Mouse (Mus musculus) lung, embryonic 15.5 days (tissue): ENCODE measurements around the gene Trim14. TPM values are rescaled to one million over a fixed set of nuclear protein-coding genes. Genes with fewer than 3 reads are reported as not detected.
"Not testable (repeated sequence)": the region's sequence is repeated elsewhere in the genome, so short reads cannot be mapped to it uniquely, and the experiment has no call there.

Experiments
- ATAC-seq: fragments of 200-750 bp; cut with Nextera tagmentation; 2 replicates; pipeline ENCODE4 v1.8.0; 2017; ENCODE audit warnings: moderate number of reproducible peaks, borderline replicate concordance; ENCODE audit not compliant: low FRiP score, low TSS enrichment; ENCODE audit errors: extremely low read depth
- H3K27ac ChIP-seq: fragments of 300-500 bp; sonication (generic); 2 replicates; pipeline ENCODE4 v1.5.1; 2015; ENCODE audit warnings: moderate library complexity, mild to moderate bottlenecking, inconsistent platforms
- H3K27me3 ChIP-seq: fragments of 300-500 bp; sonication (generic); 2 replicates; pipeline ENCODE4 v1.6.1; 2015; ENCODE audit warnings: inconsistent platforms
- H3K36me3 ChIP-seq: fragments of 300-500 bp; sonication (generic); 2 replicates; pipeline ENCODE4 v1.6.1; 2015; ENCODE audit warnings: inconsistent platforms
- H3K4me1 ChIP-seq: fragments of 300-500 bp; sonication (generic); 2 replicates; pipeline ENCODE4 v1.6.1; 2015; ENCODE audit warnings: inconsistent platforms
- H3K4me2 ChIP-seq: fragments of 300-500 bp; sonication (generic); 2 replicates; pipeline ENCODE4 v1.6.1; 2015; ENCODE audit warnings: inconsistent platforms, mild to moderate bottlenecking, moderate library complexity
- H3K4me3 ChIP-seq: fragments of 300-500 bp; sonication (generic); 2 replicates; pipeline ENCODE4 v1.5.1; 2015; ENCODE audit warnings: mild to moderate bottlenecking, inconsistent platforms
- H3K9ac ChIP-seq: fragments of 300-500 bp; sonication (generic); 2 replicates; pipeline ENCODE4 v1.6.1; 2015; ENCODE audit warnings: inconsistent platforms
- H3K9me3 ChIP-seq: fragments of 300-500 bp; sonication (generic); 2 replicates; pipeline ENCODE4 v1.6.1; 2016; ENCODE audit warnings: inconsistent platforms
- WGBS: fragments of 180-500 bp; shearing (Covaris S2); methylation state at CpG from one replicate; pipeline ENCODE4 v1.1.7; 2015; 5-methylcytosine and 5-hydroxymethylcytosine counted together
- polyA plus RNA-seq: library from polyadenylated mRNA; unstranded; fragments of >200 nt; fragmentation: Nextera tagmentation; extraction: Ambion mirVana; gene quantifications from 2 replicates; pipeline ENCODE4 v1.2.1, GENCODE M21; 2015

The Trim14 gene
- polyA plus RNA-seq: 2.2 and 2.7 TPM in 2 replicates

DNA sequence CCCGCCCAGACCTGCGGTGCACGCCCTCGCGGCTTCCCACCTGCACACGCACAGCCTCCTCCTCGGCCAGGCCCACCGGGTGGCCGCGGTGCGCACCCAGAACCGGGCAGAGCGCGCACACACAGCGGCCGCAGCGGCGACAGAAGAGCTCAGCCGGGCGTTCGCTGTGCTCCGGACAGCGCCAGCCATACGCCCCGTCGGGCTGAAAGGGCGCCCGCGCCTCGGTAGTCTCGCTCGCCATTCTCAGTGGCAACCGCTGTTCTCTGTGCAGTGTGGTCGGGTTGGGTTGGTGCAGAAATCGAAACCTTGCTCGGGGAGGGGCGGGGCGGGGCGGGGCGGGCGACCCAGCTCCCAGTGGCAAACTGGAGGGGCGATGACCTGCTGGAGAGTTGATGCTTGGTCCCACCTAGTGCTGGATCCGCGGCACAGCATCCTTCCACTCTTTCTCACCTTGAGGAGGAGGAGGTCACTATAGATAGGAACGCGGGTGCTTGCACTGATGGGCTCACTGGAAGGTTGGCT is at the start of gene Trim14:
Trim14 (minus strand) TSS at position 302 of the 522 bp plus-strand sequence.
- Histone ChIP-seq H3K36me3 (no peaks in the 10 kb centered on the region), H3K27me3 (peaks cover 60% of the 10 kb centered on the region)

GRCm38 (mm10) chr4:46585041-46585810 is 49.3 kb upstream of the Trim14 start:
- no peaks in the 10 kb centered on the region for H3K9me3 ChIP-seq
- no peak overlapping the region for H3K9ac ChIP-seq
- no peak overlapping the region for H3K4me3 ChIP-seq
- no peaks in the 10 kb centered on the region for H3K36me3 ChIP-seq
- WGBS: 59% methylated on average over 13 of the region's 13 CpGs
- H3K27ac ChIP-seq: no peak overlapping the region
- H3K27me3 ChIP-seq: no peaks in the 10 kb centered on the region
- ATAC-seq: no peak
- H3K4me2 ChIP-seq: no peak overlapping the region
- H3K4me1 ChIP-seq: peaks cover 7% of the 10 kb centered on the region; the same call in 1 of the 2 replicates

More for the DNA sequence above, at the start of gene Trim14:
- peaks cover 20% of the 10 kb centered on the region for H3K4me1 ChIP-seq
- WGBS: under 1% methylated on average over 39 of the region's 46 CpGs
- peak within 1 kb of the TSS; percentile 85 for H3K4me2 ChIP-seq
- H3K9ac ChIP-seq: peak within 1 kb of the TSS; percentile 39
- no peak within 1 kb of the TSS for H3K27ac ChIP-seq
- peak within 1 kb of the TSS; percentile 55 for H3K4me3 ChIP-seq
- H3K9me3 ChIP-seq: no peaks in the 10 kb centered on the region
- peak; percentile 24; the same call in 1 of the 2 replicates for ATAC-seq

- H3K4me2 ChIP-seq, H3K36me3 ChIP-seq, H3K27ac ChIP-seq, H3K9me3 ChIP-seq, H3K4me1 ChIP-seq, H3K4me3 ChIP-seq, H3K27me3 ChIP-seq, H3K9ac ChIP-seq, ATAC-seq: not testable (repeated sequence)
- 51% methylated on average over 3 of the region's 3 CpGs for WGBS
Measured at GRCm38 (mm10) chr4:46584536-46584935, 48.6 kb upstream of the Trim14 start.

DNA sequence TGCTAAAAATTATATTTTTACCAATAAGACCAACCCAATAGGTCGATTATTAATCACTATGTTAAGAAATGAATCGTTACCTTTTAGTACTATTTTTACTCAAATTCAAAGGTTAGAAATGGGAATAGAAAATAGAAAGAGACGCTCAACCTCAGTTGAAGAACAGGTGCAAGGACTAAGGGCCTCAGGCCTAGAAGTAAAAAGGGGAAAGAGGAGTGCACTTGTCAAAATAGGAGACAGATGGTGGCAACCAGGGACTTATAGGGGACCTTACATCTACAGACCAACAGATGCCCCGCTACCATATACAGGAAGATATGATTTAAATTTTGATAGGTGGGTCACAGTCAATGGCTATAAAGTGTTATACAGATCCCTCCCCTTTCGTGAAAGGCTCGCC is 48.1 kb upstream of the Trim14 start:
- not testable (repeated sequence) for H3K4me1 ChIP-seq, H3K36me3 ChIP-seq, H3K9ac ChIP-seq, ATAC-seq, H3K9me3 ChIP-seq, H3K27me3 ChIP-seq, H3K27ac ChIP-seq, H3K4me3 ChIP-seq, H3K4me2 ChIP-seq
- WGBS: 74% methylated on average over 2 of the region's 6 CpGs

DNA sequence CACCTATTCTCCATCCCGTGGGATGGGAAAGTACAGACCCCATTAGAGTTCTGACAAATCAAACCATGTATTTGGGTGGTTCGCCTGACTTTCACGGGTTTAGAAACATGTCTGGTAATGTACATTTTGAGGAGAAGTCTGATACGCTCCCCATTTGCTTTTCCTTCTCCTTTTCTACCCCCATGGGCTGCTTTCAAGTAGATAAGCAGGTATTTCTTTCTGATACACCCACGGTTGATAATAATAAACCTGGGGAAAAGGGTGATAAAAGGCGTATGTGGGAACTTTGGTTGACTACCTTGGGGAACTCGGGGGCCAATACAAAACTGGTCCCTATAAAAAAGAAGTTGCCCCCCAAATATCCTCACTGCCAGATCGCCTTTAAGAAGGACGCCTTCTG is 46.1 kb upstream of the Trim14 start:
- not testable (repeated sequence) for H3K4me2 ChIP-seq, H3K4me3 ChIP-seq, ATAC-seq, H3K27me3 ChIP-seq, H3K4me1 ChIP-seq, H3K9me3 ChIP-seq, H3K9ac ChIP-seq, H3K27ac ChIP-seq, H3K36me3 ChIP-seq
- 90% methylated on average over 9 of the region's 9 CpGs for WGBS

GRCm38 (mm10) chr4:46581577-46581976 is 45.6 kb upstream of the Trim14 start:
- not testable (repeated sequence) for H3K27ac ChIP-seq, H3K4me2 ChIP-seq, H3K4me1 ChIP-seq, H3K36me3 ChIP-seq, H3K9me3 ChIP-seq, H3K4me3 ChIP-seq, H3K9ac ChIP-seq, H3K27me3 ChIP-seq, ATAC-seq
- WGBS: 95% methylated on average over 22 of the region's 22 CpGs

GRCm38 (mm10) chr4:46580799-46581243 is 44.9 kb upstream of the Trim14 start:
- ATAC-seq, H3K27me3 ChIP-seq, H3K27ac ChIP-seq, H3K36me3 ChIP-seq, H3K4me1 ChIP-seq, H3K4me2 ChIP-seq, H3K9ac ChIP-seq, H3K4me3 ChIP-seq, H3K9me3 ChIP-seq: not testable (repeated sequence)
- WGBS: 89% methylated on average over 15 of the region's 15 CpGs

- not testable (repeated sequence) for H3K36me3 ChIP-seq, H3K4me3 ChIP-seq, H3K27ac ChIP-seq, H3K9me3 ChIP-seq, H3K9ac ChIP-seq, H3K27me3 ChIP-seq, H3K4me2 ChIP-seq, ATAC-seq, H3K4me1 ChIP-seq
- 88% methylated on average over 8 of the region's 8 CpGs for WGBS
Measured at GRCm38 (mm10) chr4:46578796-46579346, 42.9 kb upstream of the Trim14 start.

DNA sequence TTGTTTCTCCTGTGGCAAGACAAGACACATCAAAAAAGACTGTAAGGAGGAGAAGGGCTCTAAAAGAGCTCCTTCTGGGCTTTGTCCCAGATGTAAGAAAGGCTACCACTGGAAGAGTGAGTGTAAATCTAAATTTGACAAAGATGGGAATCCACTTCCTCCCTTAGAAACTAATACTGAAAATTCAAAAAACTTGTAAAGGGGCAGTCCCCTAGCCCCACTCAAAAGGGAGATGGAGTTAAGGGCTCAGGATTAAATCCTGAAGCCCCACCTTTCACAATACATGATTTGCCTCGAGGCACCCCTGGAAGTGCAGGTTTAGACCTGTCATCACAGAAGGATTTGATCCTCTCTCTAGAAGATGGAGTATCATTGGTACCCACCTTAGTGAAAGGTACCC is 42.3 kb upstream of the Trim14 start:
- Histone ChIP-seq H3K9me3 (no peaks in the 10 kb centered on the region), H3K27ac (no peak overlapping the region), H3K4me1 (no peaks in the 10 kb centered on the region), H3K36me3 (no peaks in the 10 kb centered on the region), H3K27me3 (no peaks in the 10 kb centered on the region), H3K4me2 (no peak overlapping the region), H3K4me3 (no peak overlapping the region), H3K9ac (no peak overlapping the region)
- ATAC-seq: no peak
- 48% methylated on average over 1 of the region's 1 CpGs for WGBS

DNA sequence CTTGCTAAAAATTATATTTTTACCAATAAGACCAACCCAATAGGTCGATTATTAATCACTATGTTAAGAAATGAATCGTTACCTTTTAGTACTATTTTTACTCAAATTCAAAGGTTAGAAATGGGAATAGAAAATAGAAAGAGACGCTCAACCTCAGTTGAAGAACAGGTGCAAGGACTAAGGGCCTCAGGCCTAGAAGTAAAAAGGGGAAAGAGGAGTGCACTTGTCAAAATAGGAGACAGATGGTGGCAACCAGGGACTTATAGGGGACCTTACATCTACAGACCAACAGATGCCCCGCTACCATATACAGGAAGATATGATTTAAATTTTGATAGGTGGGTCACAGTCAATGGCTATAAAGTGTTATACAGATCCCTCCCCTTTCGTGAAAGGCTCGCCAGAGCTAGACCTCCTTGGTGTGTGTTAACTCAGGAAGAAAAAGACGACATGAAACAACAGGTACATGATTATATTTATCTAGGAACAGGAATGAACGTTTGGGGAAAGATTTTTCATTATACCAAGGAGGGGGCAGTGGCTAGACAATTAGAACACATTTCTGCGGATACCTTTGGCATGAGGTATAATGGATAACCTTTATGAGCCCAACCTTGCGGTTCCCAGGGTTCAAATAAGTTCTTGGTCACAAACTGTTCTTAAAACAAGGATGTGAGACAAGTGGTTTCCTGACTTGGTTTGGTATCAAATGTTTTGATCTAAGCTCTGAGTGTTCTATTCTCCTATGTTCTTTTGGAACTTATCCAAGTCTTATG is 39.8 kb upstream of the Trim14 start:
- H3K9me3 ChIP-seq, H3K4me3 ChIP-seq, H3K27me3 ChIP-seq, H3K36me3 ChIP-seq, H3K9ac ChIP-seq, H3K4me2 ChIP-seq, H3K27ac ChIP-seq, ATAC-seq, H3K4me1 ChIP-seq: not testable (repeated sequence)
- WGBS: 81% methylated on average over 6 of the region's 10 CpGs

DNA sequence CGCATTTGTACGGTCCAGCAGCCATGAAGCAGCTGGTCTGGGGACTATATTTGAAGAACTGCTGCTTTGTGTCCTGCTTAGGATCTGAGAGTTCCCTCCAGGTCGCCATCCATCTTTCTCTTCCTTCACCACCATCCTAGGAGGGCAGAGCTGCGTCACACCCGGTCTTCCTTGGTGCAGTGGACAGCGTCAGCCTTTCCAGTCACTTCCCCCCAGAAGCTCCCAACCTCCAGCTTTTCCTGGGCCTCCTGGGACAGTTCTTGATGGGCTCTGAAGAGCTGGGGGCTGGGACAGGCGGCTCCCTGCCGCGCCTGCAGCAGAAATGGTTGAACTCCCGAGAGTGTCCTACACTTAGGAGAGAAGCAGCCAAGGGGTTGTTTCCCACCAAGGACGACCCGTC is 38.9 kb upstream of the Trim14 start:
- no peaks in the 10 kb centered on the region for H3K27me3 ChIP-seq
- H3K9me3 ChIP-seq: no peaks in the 10 kb centered on the region
- ATAC-seq: no peak
- no peaks in the 10 kb centered on the region for H3K36me3 ChIP-seq
- H3K4me2 ChIP-seq: no peak overlapping the region
- no peak overlapping the region for H3K9ac ChIP-seq
- H3K4me1 ChIP-seq: no peaks in the 10 kb centered on the region
- H3K4me3 ChIP-seq: no peak overlapping the region
- H3K27ac ChIP-seq: no peak overlapping the region
- WGBS: 63% methylated on average over 12 of the region's 12 CpGs
